Mouse (Mus musculus): Measurements from ENCODE around the gene Sptan1.

DNA sequence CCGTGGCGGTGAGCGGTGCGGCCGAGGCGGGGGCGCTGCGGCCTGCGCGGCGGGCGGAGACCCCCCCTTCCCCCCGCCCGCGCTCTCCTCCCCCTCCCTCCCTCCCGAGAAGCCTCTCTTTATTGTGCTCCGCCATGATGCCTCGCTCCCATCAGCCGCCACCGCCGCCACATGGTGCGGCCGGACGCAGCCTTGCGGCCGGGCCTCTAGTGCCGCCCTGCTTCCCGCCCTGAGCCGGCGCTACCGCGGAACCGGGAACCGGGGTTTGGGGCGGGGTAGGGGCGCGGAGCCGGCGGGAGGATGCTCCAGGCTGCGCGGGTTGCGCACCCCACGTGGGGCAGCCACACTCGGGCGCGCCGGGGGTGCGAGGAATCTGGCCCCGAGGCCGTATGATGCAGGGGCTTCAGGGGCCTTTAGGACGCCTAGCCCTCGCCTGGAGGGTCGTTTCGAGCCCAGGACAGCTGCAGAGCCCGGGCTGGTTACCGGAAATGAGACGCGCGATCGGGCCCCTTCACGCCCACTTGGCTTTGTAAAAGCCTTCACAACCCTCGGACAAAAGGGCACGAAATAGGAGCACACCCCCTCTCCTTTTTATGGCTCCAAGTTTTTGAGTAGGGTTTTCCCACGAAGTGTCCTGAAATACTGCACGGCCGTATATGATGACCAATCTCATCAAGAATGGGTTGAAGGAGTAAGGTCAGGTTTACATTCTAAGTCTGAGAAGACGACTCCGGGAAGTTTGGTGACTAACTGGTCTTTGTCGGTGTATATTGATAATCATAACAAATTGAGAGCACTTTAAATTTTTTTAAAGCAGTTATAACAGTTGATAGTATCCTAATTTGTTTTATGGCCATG, 101.9 kb downstream of the Sptan1 start:
- TF ChIP-seq CTCF (IDR thresholded peaks at IDR 0.05; ENCODE audit: extremely low read depth, insufficient read depth, low read length), result no peak
- no peak for TF ChIP-seq POLR2A (IDR thresholded peaks at IDR 0.05; ENCODE audit: extremely low read depth, insufficient read depth, low read length)

All from cortical plate, adult 2 months (tissue).